Mouse (Mus musculus) CH12.LX (cell line): ENCODE data around the gene Ppp1r11. TPM values are rescaled to one million over a fixed set of nuclear protein-coding genes. Genes with fewer than 3 reads are reported as not detected.

Experiments used
- DNase-seq: peaks from one replicate; pipeline ENCODE4 v3.0.0-alpha.2; 2013; ENCODE audit errors: extremely low read depth
- H3K27ac ChIP-seq: 2 replicates; pipeline ENCODE4 v1.5.1; 2012; ENCODE audit warnings: low read depth, mild to moderate bottlenecking, control low read depth, moderate library complexity; ENCODE audit not compliant: insufficient read depth
- H3K27me3 ChIP-seq: replicated peaks from 2 replicates; pipeline ENCODE3; 2012; ENCODE audit warnings: inconsistent platforms
- H3K36me3 ChIP-seq, 2 experiments: replicated peaks in 1 of 2; 2 replicates each; pipeline versions ENCODE3 to v1.6.1; 2012; ENCODE audit warnings: inconsistent platforms in 1 of 2, low read length in 1 of 2, mild to moderate bottlenecking in 1 of 2, mixed read lengths in 1 of 2, moderate library complexity in 1 of 2; ENCODE audit not compliant: control insufficient read depth in 1 of 2, insufficient read depth in 1 of 2
- H3K4me1 ChIP-seq, 2 experiments: 2 replicates each; pipeline ENCODE4 v1.6.1; 2012; ENCODE audit warnings: inconsistent platforms in 1 of 2, moderate library complexity in 1 of 2; ENCODE audit not compliant: insufficient read depth in 2 of 2, control insufficient read depth in 1 of 2
- H3K4me2 ChIP-seq: 2 replicates; pipeline ENCODE4 v1.6.1; 2012; ENCODE audit warnings: low read depth, mild to moderate bottlenecking, control low read depth; ENCODE audit not compliant: poor library complexity, insufficient read depth, severe bottlenecking
- H3K4me3 ChIP-seq, 3 experiments: fragments of 150-350 bp in 1 of 3; sonication (generic) in 1 of 3; replicated peaks in 1 of 3; 2 replicates each; pipeline versions ENCODE3 to v1.5.1; 2011 to 2012; ENCODE audit warnings: low read depth in 2 of 3, low read length in 2 of 3, mild to moderate bottlenecking in 2 of 3, moderate library complexity in 2 of 3, control low read depth in 1 of 3, improper control_type of control experiment in 1 of 3, inconsistent platforms in 1 of 3, mixed read lengths in 1 of 3; ENCODE audit not compliant: poor library complexity in 1 of 3
- H3K79me2 ChIP-seq: replicated peaks from 2 replicates; pipeline ENCODE4 v1.6.1; 2012; ENCODE audit warnings: mild to moderate bottlenecking, moderate library complexity; ENCODE audit not compliant: control insufficient read depth, poor library complexity, insufficient read depth, severe bottlenecking; ENCODE audit errors: extremely low read depth
- H3K9ac ChIP-seq: 2 replicates; pipeline ENCODE4 v1.6.1; 2012; ENCODE audit warnings: low read depth, mild to moderate bottlenecking, control low read depth, moderate library complexity; ENCODE audit not compliant: insufficient read depth
- H3K9me3 ChIP-seq: replicated peaks from 2 replicates; pipeline ENCODE3; 2012; ENCODE audit warnings: low read length, inconsistent platforms, mixed read lengths
- BHLHE40 ChIP-seq: IDR thresholded peaks from 2 replicates; pipeline ENCODE4 v1.6.1; 2011; ENCODE audit warnings: mild to moderate bottlenecking, low read depth, low read length, improper control_type of control experiment
- CHD1 ChIP-seq: IDR thresholded peaks from 2 replicates; pipeline ENCODE4 v1.6.1; 2012; ENCODE audit warnings: low read depth, low read length, improper control_type of control experiment, inconsistent platforms
- CHD2 ChIP-seq: IDR thresholded peaks from 2 replicates; pipeline ENCODE4 v1.6.1; 2011; ENCODE audit warnings: low read length, improper control_type of control experiment
- CTCF ChIP-seq, 2 experiments: IDR thresholded peaks in 1 of 2; conservative IDR thresholded peaks in 1 of 2; 2 replicates each; pipeline ENCODE4 v1.5.1; 2011 to 2012; ENCODE audit warnings: low read depth in 2 of 2, low read length in 2 of 2, improper control_type of control experiment in 1 of 2, inconsistent platforms in 1 of 2, mild to moderate bottlenecking in 1 of 2, moderate library complexity in 1 of 2
- ELF1 ChIP-seq: IDR thresholded peaks from 2 replicates; pipeline ENCODE4 v1.6.1; 2014; ENCODE audit warnings: low read depth, mild to moderate bottlenecking, inconsistent platforms, low read length, improper control_type of control experiment
- EP300 ChIP-seq: IDR thresholded peaks from 2 replicates; pipeline ENCODE4 v1.6.1; 2011; ENCODE audit warnings: low read length, improper control_type of control experiment
- ETS1 ChIP-seq: conservative IDR thresholded peaks from 2 replicates; pipeline ENCODE4 v1.6.1; 2012; ENCODE audit warnings: low read depth, mild to moderate bottlenecking, inconsistent platforms, low read length, improper control_type of control experiment, moderate library complexity
- GABPA ChIP-seq: IDR thresholded peaks from 2 replicates; pipeline ENCODE4 v1.6.1; 2012; ENCODE audit warnings: low read depth, low read length, improper control_type of control experiment, inconsistent platforms; ENCODE audit not compliant: insufficient replicate concordance
- HCFC1 ChIP-seq: IDR thresholded peaks from 2 replicates; pipeline ENCODE4 v1.6.1; 2012; ENCODE audit warnings: low read depth, mild to moderate bottlenecking, inconsistent platforms, low read length, improper control_type of control experiment
- IRF4 ChIP-seq: IDR thresholded peaks from 2 replicates; pipeline ENCODE4 v1.6.1; 2014; ENCODE audit warnings: low read depth, mild to moderate bottlenecking, inconsistent platforms, low read length, improper control_type of control experiment
- JUN ChIP-seq: IDR thresholded peaks from 2 replicates; pipeline ENCODE4 v1.6.1; 2011; ENCODE audit warnings: low read depth, mild to moderate bottlenecking, low read length, improper control_type of control experiment, moderate library complexity; ENCODE audit not compliant: insufficient read depth
- KAT2A ChIP-seq: IDR thresholded peaks from 2 replicates; pipeline ENCODE4 v1.6.1; 2012; ENCODE audit warnings: low read length, improper control_type of control experiment, inconsistent platforms; ENCODE audit not compliant: insufficient replicate concordance
- MAFK ChIP-seq: IDR thresholded peaks from 2 replicates; pipeline ENCODE4 v1.6.1; 2011; ENCODE audit warnings: low read length, improper control_type of control experiment; ENCODE audit not compliant: insufficient replicate concordance
- MAZ ChIP-seq: IDR thresholded peaks from 2 replicates; pipeline ENCODE4 v1.6.1; 2012; ENCODE audit warnings: low read depth, mild to moderate bottlenecking, inconsistent platforms, low read length, improper control_type of control experiment, moderate library complexity
- MEF2A ChIP-seq: IDR thresholded peaks from 2 replicates; pipeline ENCODE4 v1.6.1; 2014; ENCODE audit warnings: low read depth, mild to moderate bottlenecking, inconsistent platforms, low read length, improper control_type of control experiment, borderline replicate concordance
- MXI1 ChIP-seq: IDR thresholded peaks from 2 replicates; pipeline ENCODE4 v1.6.1; 2011; ENCODE audit warnings: mild to moderate bottlenecking, low read depth, low read length, improper control_type of control experiment
- MYC ChIP-seq: IDR thresholded peaks from 2 replicates; pipeline ENCODE4 v1.6.1; 2011; ENCODE audit warnings: low read depth, mild to moderate bottlenecking, improper control_type of control experiment, low read length
- NRF1 ChIP-seq: IDR thresholded peaks from 2 replicates; pipeline ENCODE4 v1.6.1; 2014; ENCODE audit warnings: low read depth, mild to moderate bottlenecking, inconsistent platforms, low read length, improper control_type of control experiment, moderate library complexity
- POLR2AphosphoS2 ChIP-seq: IDR thresholded peaks from 2 replicates; pipeline ENCODE4 v1.6.1; 2011; ENCODE audit warnings: low read depth, low read length, improper control_type of control experiment
- SIN3A ChIP-seq: IDR thresholded peaks from 2 replicates; pipeline ENCODE4 v1.6.1; 2012; ENCODE audit warnings: low read length, improper control_type of control experiment, inconsistent platforms
- SMC3 ChIP-seq: IDR thresholded peaks from 2 replicates; pipeline ENCODE4 v1.6.1; 2011; ENCODE audit warnings: low read depth, low read length, improper control_type of control experiment
- TBP ChIP-seq: conservative IDR thresholded peaks from 2 replicates; pipeline ENCODE4 v1.6.1; 2011; ENCODE audit warnings: low read depth, low read length, improper control_type of control experiment
- USF1 ChIP-seq: IDR thresholded peaks from 2 replicates; pipeline ENCODE4 v1.6.1; 2014; ENCODE audit warnings: low read depth, mild to moderate bottlenecking, inconsistent platforms, low read length, improper control_type of control experiment
- USF2 ChIP-seq: conservative IDR thresholded peaks from 2 replicates; pipeline ENCODE4 v1.6.1; 2011; ENCODE audit warnings: low read depth, low read length, improper control_type of control experiment
- ZC3H11A ChIP-seq: IDR thresholded peaks from 2 replicates; pipeline ENCODE4 v1.6.1; 2012; ENCODE audit warnings: low read depth, mild to moderate bottlenecking, inconsistent platforms, low read length, improper control_type of control experiment
- ZKSCAN1 ChIP-seq: IDR thresholded peaks from 2 replicates; pipeline ENCODE4 v1.6.1; 2012; ENCODE audit warnings: low read depth, inconsistent platforms, low read length, improper control_type of control experiment, borderline replicate concordance
- ZMIZ1 ChIP-seq: IDR thresholded peaks from 2 replicates; pipeline ENCODE4 v1.6.1; 2012; ENCODE audit warnings: low read depth, mild to moderate bottlenecking, inconsistent platforms, low read length, improper control_type of control experiment
- ZNF384 ChIP-seq: IDR thresholded peaks from 2 replicates; pipeline ENCODE4 v1.6.1; 2012; ENCODE audit warnings: low read depth, low read length, improper control_type of control experiment, inconsistent platforms
- dilution Hi-C: fragments of 300-500 bp; cut with MboI; formaldehyde crosslinking; loops from 2 replicates; pipeline ENCODE4 v1.14.3; 2020; ENCODE audit warnings: low sequenced_read_pairs; ENCODE audit not compliant: extremely low pct_unique_long_range_greater_than_20kb, extremely low pct_ligation_motif_present
- in situ Hi-C: fragments of 300-500 bp; cut with MboI; formaldehyde crosslinking; loops from 3 replicates; pipeline ENCODE4 v1.14.3; 2019; ENCODE audit warnings: low sequenced_read_pairs, low pct_ligation_motif_present, low pct_unique_long_range_greater_than_20kb, mixed read lengths
- polyA plus RNA-seq: library from polyadenylated mRNA; unstranded; fragments of >175 nt; gene quantifications from 2 replicates; pipeline ENCODE4 v1.2.1, GENCODE M21; 2012; ENCODE audit warnings: low read depth; ENCODE audit not compliant: insufficient read length
- total RNA-seq, 2 experiments: library from RNA; depleted of rRNA; stranded (reverse); fragments of 300-350 nt in 1 of 2; fragments of >200 nt in 1 of 2; gene quantifications; 2 replicates each; pipeline ENCODE4 v1.2.3; 2012 to 2014

Gene Ppp1r11
- total and polyA plus RNA-seq, 3 experiments: 120 to 238 (median 209) TPM

- H3K9ac ChIP-seq: no peak overlapping the region
- no peaks in the 10 kb centered on the region for H3K9me3 ChIP-seq
- H3K4me3 ChIP-seq: no peak overlapping the region
- H3K4me2 ChIP-seq: no peak overlapping the region
- no peaks in the 10 kb centered on the region for H3K27me3 ChIP-seq
- no peaks in the 10 kb centered on the region for H3K4me1 ChIP-seq
- H3K79me2 ChIP-seq: no peaks in the 10 kb centered on the region
- TF ChIP-seq MYC (no peak), CHD1 (no peak), ETS1 (no peak), GABPA (no peak), JUN (no peak), TBP (no peak), ZKSCAN1 (no peak), CHD2 (no peak), CTCF (conservative IDR thresholded peaks at IDR 0.05 in 1 of 2, IDR thresholded peaks at IDR 0.05 in 1 of 2; ENCODE audit: low read depth in 2 of 2, low read length in 2 of 2) (no peak), SMC3 (no peak), MEF2A (no peak), MAZ (no peak), USF2 (no peak), ELF1 (no peak), USF1 (no peak), HCFC1 (no peak), MXI1 (no peak), SIN3A (no peak)
- in situ Hi-C loops (no loop called here), dilution Hi-C loops (no loop called here)
- no peak for DNase-seq
- H3K36me3 ChIP-seq: no peaks in the 10 kb centered on the region
- H3K27ac ChIP-seq: no peak overlapping the region
Observed at GRCm38 (mm10) chr17:36982253-36983155, 31.0 kb upstream of the Ppp1r11 start.

GRCm38 (mm10) chr17:36981845-36982244 is 30.3 kb upstream of the Ppp1r11 start:
- no peak overlapping the region for H3K4me3 ChIP-seq
- dilution Hi-C loops (no loop called here), in situ Hi-C loops (no loop called here)
- no peak for TF ChIP-seq MYC
- no peak for TF ChIP-seq ZC3H11A
- TF ChIP-seq BHLHE40: no peak
- no peak for TF ChIP-seq IRF4
- TF ChIP-seq ZNF384: no peak
- TF ChIP-seq KAT2A: no peak
- TF ChIP-seq TBP: no peak
- no peak for TF ChIP-seq GABPA
- no peak for TF ChIP-seq EP300
- TF ChIP-seq POLR2AphosphoS2: no peak
- no peak for TF ChIP-seq ETS1
- TF ChIP-seq ZMIZ1: no peak
- no peak for TF ChIP-seq MXI1
- TF ChIP-seq MAFK: no peak
- no peak for TF ChIP-seq USF2
- no peak for TF ChIP-seq MAZ
- TF ChIP-seq ZKSCAN1: no peak
- no peak for TF ChIP-seq HCFC1
- TF ChIP-seq NRF1: no peak
- no peak for TF ChIP-seq USF1
- no peaks in the 10 kb centered on the region for H3K79me2 ChIP-seq
- no peak overlapping the region for H3K27ac ChIP-seq
- no peak for DNase-seq
- no peaks in the 10 kb centered on the region for H3K36me3 ChIP-seq
- no peaks in the 10 kb centered on the region for H3K4me1 ChIP-seq
- H3K27me3 ChIP-seq: no peaks in the 10 kb centered on the region
- H3K9ac ChIP-seq: no peak overlapping the region
- H3K9me3 ChIP-seq: no peaks in the 10 kb centered on the region
- H3K4me2 ChIP-seq: no peak overlapping the region
